Mouse (Mus musculus) gastrocnemius, adult 2 months (tissue): ENCODE measurements around the gene Gm20388. TPM values are rescaled to one million over a fixed set of nuclear protein-coding genes. Genes with fewer than 3 reads are reported as not detected.

Experiments used
- DNase-seq: peaks from one replicate; pipeline ENCODE4 v3.0.0; 2022
- H3K27ac ChIP-seq: fragments of 200-600 bp; 2 replicates; pipeline ENCODE4 v1.8.1; 2022; ENCODE audit warnings: mild to moderate bottlenecking
- H3K4me3 ChIP-seq: fragments of 200-600 bp; 2 replicates; pipeline ENCODE4 v1.8.1; 2022; ENCODE audit warnings: mild to moderate bottlenecking, moderate library complexity
- CTCF ChIP-seq: fragments of 200-600 bp; IDR thresholded peaks from 2 replicates; pipeline ENCODE4 v1.8.1; 2022; ENCODE audit warnings: antibody characterized with exemption, mild to moderate bottlenecking, moderate library complexity
- intact Hi-C: fragments of 180-260 bp; cut with DNase I; formaldehyde crosslinking; loops from one replicate; pipeline ENCODE4 v1.15.1; 2025
- total RNA-seq, 2 experiments: library from RNA; stranded (reverse); gene quantifications; 2 replicates each; pipeline ENCODE4 v1.2.3; 2021

Gm20388 gene
- total RNA-seq, 2 experiments from 2014 or later: 6.1 to 15.0 TPM

- Histone ChIP-seq H3K4me3 (no peak overlapping the region), H3K27ac (peak overlapping the region; percentile 46; the same call in 1 of the 2 replicates)
- DNase-seq: peak; percentile 47
- TF ChIP-seq CTCF: no peak
- intact Hi-C loops: no loop called here
These were observed 2247.0 kb downstream of the Gm20388 start for GRCm38 (mm10) chr8:122157689-122158088.

GRCm38 (mm10) chr8:122160165-122160564 is 2249.5 kb downstream of the Gm20388 start:
- no peak overlapping the region for H3K27ac ChIP-seq
- no peak for TF ChIP-seq CTCF
- intact Hi-C loops: loop anchor here (10.0 kb wide), 1 partner anchor 175 kb away; no protein-coding TSS in a partner anchor
- no peak overlapping the region for H3K4me3 ChIP-seq
- no peak for DNase-seq

GRCm38 (mm10) chr8:122162992-122163391 is 2252.4 kb downstream of the Gm20388 start:
- no peak overlapping the region for H3K4me3 ChIP-seq
- peak; percentile 92 for DNase-seq
- TF ChIP-seq CTCF: peak; percentile 91
- no peak overlapping the region for H3K27ac ChIP-seq
- intact Hi-C loops: loop anchor here (1.0 to 10.0 kb wide), 3 partner anchors 67 to 172 kb away; no protein-coding TSS in a partner anchor

GRCm38 (mm10) chr8:122167204-122167860 is 2256.7 kb downstream of the Gm20388 start:
- no peak for TF ChIP-seq CTCF
- DNase-seq: no peak
- no peak overlapping the region for H3K4me3 ChIP-seq
- H3K27ac ChIP-seq: no peak overlapping the region
- intact Hi-C loops: loop anchor here (10.0 kb wide), 1 partner anchor 167 kb away; no protein-coding TSS in a partner anchor

DNA sequence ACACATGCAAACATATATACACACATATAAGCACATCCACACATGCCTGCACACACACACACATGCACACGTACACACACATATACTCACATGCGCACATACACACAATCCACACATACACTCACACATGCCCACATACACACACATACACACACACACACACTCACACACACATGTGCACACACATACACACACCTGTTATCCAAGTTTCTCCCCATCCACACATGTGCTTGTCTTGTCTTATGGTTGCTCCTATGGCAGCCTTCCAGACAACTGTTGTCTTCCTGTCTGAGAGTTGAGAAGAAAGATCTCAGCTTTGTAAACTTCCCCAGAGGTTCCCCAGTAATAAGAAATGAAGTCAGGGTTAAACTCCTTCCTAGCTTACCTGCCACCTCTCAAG is 2258.8 kb downstream of the Gm20388 start:
- H3K27ac ChIP-seq: no peak overlapping the region
- no peak for DNase-seq
- intact Hi-C loops: loop anchor here (10.0 kb wide), 1 partner anchor 165 kb away; no protein-coding TSS in a partner anchor
- no peak overlapping the region for H3K4me3 ChIP-seq
- TF ChIP-seq CTCF: no peak

DNA sequence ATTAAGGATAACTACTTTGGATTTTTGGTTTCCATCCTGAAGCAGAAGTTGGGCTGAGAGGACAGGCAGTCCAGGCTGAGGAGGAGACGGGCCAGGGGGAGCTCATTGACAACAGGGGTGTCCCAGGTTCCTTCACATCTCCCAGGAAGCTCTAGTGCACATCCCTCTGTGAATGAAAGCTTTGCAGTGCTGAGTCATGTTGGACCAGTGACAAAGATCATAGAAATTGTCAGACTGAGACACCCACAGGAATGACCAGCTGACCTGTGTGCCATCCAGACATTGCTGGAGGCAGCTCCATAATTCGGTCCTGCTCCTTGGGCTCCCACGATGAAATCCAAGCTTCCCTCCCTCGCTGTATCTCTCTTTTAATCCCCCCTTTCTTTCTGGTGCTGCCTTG is 2261.2 kb downstream of the Gm20388 start:
- intact Hi-C loops: no loop called here
- DNase-seq: no peak
- Histone ChIP-seq H3K27ac (no peak overlapping the region), H3K4me3 (no peak overlapping the region)
- TF ChIP-seq CTCF: no peak

- no peak overlapping the region for H3K27ac ChIP-seq
These were observed 2263.7 kb downstream of the Gm20388 start for GRCm38 (mm10) chr8:122174133-122174930.

GRCm38 (mm10) chr8:122178392-122178890 is 2267.8 kb downstream of the Gm20388 start:
- Histone ChIP-seq H3K4me3 (no peak overlapping the region), H3K27ac (no peak overlapping the region)
- TF ChIP-seq CTCF: no peak
- intact Hi-C loops: no loop called here
- no peak for DNase-seq

More at GRCm38 (mm10) chr8:122174133-122174930, 2263.7 kb downstream of the Gm20388 start:
- H3K4me3 ChIP-seq: no peak overlapping the region
- intact Hi-C loops: no loop called here
- peak; percentile 28 for TF ChIP-seq CTCF
- DNase-seq: no peak

DNA sequence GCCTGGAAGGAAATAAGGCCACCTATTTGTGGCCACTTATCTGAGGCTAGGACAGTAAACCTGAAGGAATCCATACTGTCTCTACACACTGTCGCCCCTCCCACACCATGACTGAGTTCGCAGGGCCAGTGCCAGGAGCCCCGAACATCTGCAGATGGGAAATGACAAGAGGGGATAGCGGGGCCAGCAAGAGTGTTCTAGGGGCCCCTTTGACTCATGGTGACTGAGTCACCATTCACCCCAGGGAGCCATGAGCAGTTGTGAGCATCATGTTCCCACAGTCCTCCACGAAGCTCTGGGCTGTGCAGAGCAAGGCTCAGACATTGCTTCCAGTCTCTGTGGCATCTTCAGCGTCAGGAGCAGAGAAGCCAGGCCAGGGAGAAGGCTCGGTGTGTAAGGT is 2268.7 kb downstream of the Gm20388 start:
- no peak overlapping the region for H3K27ac ChIP-seq
- H3K4me3 ChIP-seq: no peak overlapping the region
- no peak for DNase-seq
- no peak for TF ChIP-seq CTCF
- intact Hi-C loops: no loop called here

GRCm38 (mm10) chr8:122180116-122180515 is 2269.5 kb downstream of the Gm20388 start:
- DNase-seq: no peak
- no peak overlapping the region for H3K27ac ChIP-seq
- intact Hi-C loops: no loop called here
- TF ChIP-seq CTCF: no peak
- H3K4me3 ChIP-seq: no peak overlapping the region

DNA sequence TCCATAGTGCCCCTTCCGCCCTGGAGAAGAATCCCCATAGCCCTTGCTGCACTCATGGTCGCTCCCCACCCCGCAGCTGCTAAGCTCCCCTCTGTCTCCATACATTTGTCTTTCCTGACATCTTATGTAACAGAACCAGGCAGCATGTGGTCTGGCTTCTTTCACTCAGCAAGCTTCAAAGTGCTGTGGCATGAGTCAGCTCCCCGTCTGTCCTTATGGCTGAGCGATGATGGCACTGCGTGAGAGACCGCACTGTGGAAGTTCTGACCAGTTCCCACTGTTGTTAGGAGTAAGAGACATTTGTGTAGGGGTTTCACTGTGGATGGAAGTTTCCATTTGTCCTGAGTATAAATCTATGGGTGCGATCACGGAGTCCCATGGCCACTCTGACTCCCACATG is 2270.8 kb downstream of the Gm20388 start:
- no peak for DNase-seq
- intact Hi-C loops: no loop called here
- no peak overlapping the region for H3K27ac ChIP-seq
- H3K4me3 ChIP-seq: peak overlapping the region; percentile 45
- no peak for TF ChIP-seq CTCF

DNA sequence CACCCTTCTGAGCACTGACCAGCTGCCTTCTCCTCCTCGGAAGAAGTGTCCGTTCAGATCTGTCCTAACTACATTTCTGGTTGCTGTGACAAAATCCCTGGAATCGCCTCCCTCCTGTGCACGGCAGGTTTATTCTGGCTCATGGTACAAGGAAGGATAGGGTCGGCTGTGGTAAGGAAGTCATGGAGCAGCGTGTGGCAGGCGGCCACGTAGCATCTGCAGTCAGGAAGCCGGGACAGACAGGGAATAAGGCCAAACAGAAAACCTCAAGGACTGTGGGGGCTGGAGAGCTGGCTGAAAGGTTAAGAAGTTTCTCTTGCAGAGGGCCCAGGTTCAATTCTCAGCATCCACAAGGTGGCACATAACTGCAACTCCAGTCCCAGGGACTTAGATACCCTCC is 2271.3 kb downstream of the Gm20388 start:
- TF ChIP-seq CTCF: no peak
- intact Hi-C loops: no loop called here
- Histone ChIP-seq H3K4me3 (peak overlapping the region; percentile 45), H3K27ac (0 out of 2 replicates have a peak overlapping the region, but pooled peaks have one; percentile 20)
- DNase-seq: no peak

GRCm38 (mm10) chr8:122186363-122186974 is 2275.8 kb downstream of the Gm20388 start:
- no peak for TF ChIP-seq CTCF
- Histone ChIP-seq H3K4me3 (no peak overlapping the region), H3K27ac (peak overlapping the region; percentile 71)
- peak; percentile 75 for DNase-seq
- intact Hi-C loops: loop anchor here (5.0 kb wide), 1 partner anchor 46 kb away; no protein-coding TSS in a partner anchor
